13 mouse cellular contexts compared by ENCODE assay signal in genomic region chr12:8436976-8437580, GRCm38 (mm10).
DNase-seq lines count a peak whose midpoint lies in the region; ATAC-seq lines count a peak whose summit lies in the region.
"Had no signal": no experiment of that assay in that cellular context is flagged by ENCODE, and none has a peak within 500 bp of the region (broad histone marks: within the 10 kb centered on the region; RNA-seq: fewer than 3 reads in every experiment).

No protein-coding gene starts in this region.

- peaks cover 20% of the 10 kb centered on the region for H3K4me1 ChIP-seq in kidney, embryonic 16.5 days (ENCODE audit: insufficient read depth, low read length)
- H3K4me1 ChIP-seq in lung, embryonic 16.5 days (replicated peaks; ENCODE audit: control insufficient read depth, insufficient read depth, low read length) = peaks cover 38% of the 10 kb centered on the region
- peaks cover 19% of the 10 kb centered on the region for H3K4me1 ChIP-seq in limb, embryonic 12.5 days (replicated peaks)
- peaks cover 13% of the 10 kb centered on the region for H3K4me1 ChIP-seq in neural tube, embryonic 15.5 days

- H3K27me3 ChIP-seq in kidney, embryonic 16.5 days (ENCODE audit: insufficient read depth, low read length) = no peaks in the 10 kb centered on the region
- H3K27me3 ChIP-seq in lung, embryonic 16.5 days (ENCODE audit: control insufficient read depth, insufficient read depth, low read depth, low read length) = no peaks in the 10 kb centered on the region
- no peaks in the 10 kb centered on the region for H3K27me3 ChIP-seq in limb, embryonic 12.5 days
- no peaks in the 10 kb centered on the region for H3K27me3 ChIP-seq in neural tube, embryonic 15.5 days (replicated peaks)
- H3K27me3 ChIP-seq: hindbrain, embryonic 13.5 days; liver, embryonic 15.5 days had no signal

- H3K27ac ChIP-seq in kidney, embryonic 16.5 days (ENCODE audit: low read length) = no peak overlapping the region
- H3K27ac ChIP-seq in lung, embryonic 16.5 days (ENCODE audit: low read length) = no peak overlapping the region
- H3K27ac ChIP-seq in limb, embryonic 12.5 days = no peak overlapping the region
- no peak overlapping the region for H3K27ac ChIP-seq in neural tube, embryonic 15.5 days (replicated peaks)
- H3K27ac ChIP-seq: hindbrain, embryonic 13.5 days; liver, embryonic 15.5 days had no signal

- H3K9me3 ChIP-seq in kidney, embryonic 16.5 days (ENCODE audit: low read length) = no peaks in the 10 kb centered on the region
- no peaks in the 10 kb centered on the region for H3K9me3 ChIP-seq in lung, embryonic 16.5 days (ENCODE audit: control insufficient read depth, low read length)
- H3K9me3 ChIP-seq in limb, embryonic 12.5 days = no peaks in the 10 kb centered on the region
- no peaks in the 10 kb centered on the region for H3K9me3 ChIP-seq in neural tube, embryonic 15.5 days (replicated peaks)
- H3K9me3 ChIP-seq: hindbrain, embryonic 13.5 days; liver, embryonic 15.5 days had no signal

- no peak for DNase-seq in frontal cortex, postnatal 25 days (ENCODE audit: low spot score in 2 of 2)
- DNase-seq in kidney, adult 11 months = peak; percentile 41
- no peak for DNase-seq in lung, postnatal 10 days
- DNase-seq: adrenal gland, adult 2 months; thymus, adult 2 months had no signal

- no peak overlapping the region for H3K9ac ChIP-seq in kidney, embryonic 16.5 days (replicated peaks; ENCODE audit: low read length)
- H3K9ac ChIP-seq in lung, embryonic 16.5 days (ENCODE audit: low read length) = no peak overlapping the region
- peak overlapping the region; percentile 18; the same call in 1 of the 2 replicates for H3K9ac ChIP-seq in limb, embryonic 12.5 days (replicated peaks)
- no peak overlapping the region for H3K9ac ChIP-seq in neural tube, embryonic 15.5 days (replicated peaks)
- H3K9ac ChIP-seq: hindbrain, embryonic 13.5 days; liver, embryonic 15.5 days had no signal

- no peaks in the 10 kb centered on the region for H3K36me3 ChIP-seq in kidney, embryonic 16.5 days (ENCODE audit: insufficient read depth, low read length)
- H3K36me3 ChIP-seq in lung, embryonic 16.5 days (ENCODE audit: control insufficient read depth, insufficient read depth, low read length) = no peaks in the 10 kb centered on the region
- no peaks in the 10 kb centered on the region for H3K36me3 ChIP-seq in limb, embryonic 12.5 days
- H3K36me3 ChIP-seq in neural tube, embryonic 15.5 days = no peaks in the 10 kb centered on the region
- H3K36me3 ChIP-seq: hindbrain, embryonic 13.5 days; liver, embryonic 15.5 days had no signal

- H3K4me3 ChIP-seq in kidney, embryonic 16.5 days (ENCODE audit: low read length) = no peak overlapping the region
- no peak overlapping the region for H3K4me3 ChIP-seq in lung, embryonic 16.5 days (ENCODE audit: low read length)
- H3K4me3 ChIP-seq in limb, embryonic 12.5 days (replicated peaks) = no peak overlapping the region
- H3K4me3 ChIP-seq in neural tube, embryonic 15.5 days (replicated peaks) = no peak overlapping the region
- H3K4me3 ChIP-seq: hindbrain, embryonic 13.5 days; liver, embryonic 15.5 days had no signal

- no peak overlapping the region for H3K4me2 ChIP-seq in kidney, embryonic 16.5 days (replicated peaks; ENCODE audit: low read depth, low read length)
- H3K4me2 ChIP-seq in lung, embryonic 16.5 days (ENCODE audit: low read depth, low read length) = no peak overlapping the region
- no peak overlapping the region for H3K4me2 ChIP-seq in limb, embryonic 12.5 days
- H3K4me2 ChIP-seq in neural tube, embryonic 15.5 days = no peak overlapping the region
- H3K4me2 ChIP-seq: hindbrain, embryonic 13.5 days; liver, embryonic 15.5 days had no signal

- WGBS in kidney, embryonic 16.5 days = 59% methylated on average over 6 of the region's 6 CpGs
- whole genome bisulfite sequencing in lung, embryonic 16.5 days = 33% methylated on average over 6 of the region's 6 CpGs
- 63% methylated on average over 6 of the region's 6 CpGs for WGBS in limb, embryonic 12.5 days
- WGBS in neural tube, embryonic 15.5 days = 74% methylated on average over 6 of the region's 6 CpGs

- peak; percentile 56 for ATAC-seq in frontal cortex, adult (ENCODE audit: low TSS enrichment)
- ATAC-seq in kidney, embryonic 16.5 days (ENCODE audit: low FRiP score, low TSS enrichment) = no peak
- ATAC-seq in lung, embryonic 16.5 days (ENCODE audit: low read depth) = 0 out of 2 replicates have a peak, but pooled peaks have one; percentile 18
- ATAC-seq in limb, embryonic 12.5 days (ENCODE audit: insufficient number of reproducible peaks, insufficient read depth, low FRiP score, low TSS enrichment, low read depth) = no peak
- no peak for ATAC-seq in neural tube, embryonic 15.5 days (ENCODE audit: low FRiP score)
- ATAC-seq: forebrain, embryonic 16.5 days had no signal

Comparison
In these comparisons a context has a peak if more than half of its experiments do, and no peak if none do; other contexts are left out.
1. ATAC-seq: peak in frontal cortex, adult (single experiment) and lung, embryonic 16.5 days (single experiment); none in kidney, embryonic 16.5 days (single experiment), limb, embryonic 12.5 days (single experiment) and neural tube, embryonic 15.5 days (single experiment).